Mouse (Mus musculus): Measurements from ENCODE around the gene Tcl1b3. TPM values are rescaled to one million over a fixed set of nuclear protein-coding genes. Genes with fewer than 3 reads are reported as not detected.

The Tcl1b3 gene
- not detected for polyA plus RNA-seq (2017; shearing (Covaris generic))

DNA sequence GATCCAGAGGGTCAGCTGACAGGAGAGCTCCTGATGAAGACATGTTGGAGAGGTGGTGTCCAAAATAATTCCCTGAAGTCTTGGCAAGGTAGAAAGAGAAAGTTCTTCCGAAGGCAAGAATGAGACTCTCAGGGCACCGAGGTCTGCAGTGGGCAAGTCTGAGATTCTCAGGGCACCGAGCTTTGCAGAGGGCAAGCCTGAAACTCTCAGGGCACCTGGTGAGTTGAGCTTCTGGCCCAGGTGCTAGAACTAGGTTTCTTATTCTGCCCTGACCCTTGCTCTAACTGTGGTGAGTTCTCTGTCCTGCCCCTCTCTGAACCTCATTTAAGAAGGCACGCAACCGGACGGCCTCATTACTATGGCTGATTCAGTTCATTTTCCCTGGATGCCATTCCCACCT is at the start of gene Tcl1b3:
Gene Tcl1b3, plus strand, starts transcription at position 301 of the 400 bp plus-strand sequence.

DNA sequence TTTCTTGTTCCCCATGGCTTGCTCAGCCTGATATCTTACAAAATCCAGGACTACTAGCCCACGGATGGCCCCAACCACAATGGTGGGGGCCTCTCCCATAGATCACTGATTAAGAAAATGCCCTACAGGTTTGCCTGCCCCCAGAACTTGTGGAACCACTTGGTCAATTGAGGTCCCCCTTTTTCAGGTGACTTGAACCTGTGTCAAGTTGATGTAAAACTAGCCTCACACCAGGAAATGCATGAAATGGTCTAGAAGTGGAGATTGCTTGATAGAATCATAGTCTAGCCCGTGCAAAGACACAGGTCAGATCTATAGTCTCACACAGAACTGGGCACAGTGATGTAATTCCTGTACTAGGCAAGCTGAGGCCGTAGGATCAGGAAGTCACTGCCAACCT is 45.1 kb upstream of the Tcl1b3 start, which contains the start of gene Tcl1b2:
Gene Tcl1b2, plus strand, starts transcription at position 301 of the 400 bp plus-strand sequence.

DNA sequence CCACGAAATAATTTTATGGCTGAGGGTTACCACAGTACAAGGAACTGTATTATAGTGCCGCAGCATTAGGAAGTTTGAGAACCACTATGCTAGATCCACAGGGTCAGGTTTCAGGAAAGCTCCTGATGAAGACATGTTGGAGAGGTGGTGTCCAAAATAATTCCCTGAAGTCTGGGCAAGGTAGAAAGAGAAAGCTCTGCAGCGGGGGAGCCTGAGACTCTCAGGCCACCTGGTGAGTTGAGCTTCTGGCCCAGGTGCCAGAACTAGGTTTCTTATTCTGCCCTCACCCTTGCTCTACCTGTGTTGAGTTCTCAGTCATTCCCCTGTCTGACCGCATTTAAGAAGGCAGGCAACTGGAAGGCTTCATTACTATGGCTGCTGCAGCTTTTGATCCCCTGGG is 31.5 kb upstream of the Tcl1b3 start, which contains the start of gene Tcl1b1:
Gene Tcl1b1, plus strand, starts transcription at position 301 of the 400 bp plus-strand sequence.

DNA sequence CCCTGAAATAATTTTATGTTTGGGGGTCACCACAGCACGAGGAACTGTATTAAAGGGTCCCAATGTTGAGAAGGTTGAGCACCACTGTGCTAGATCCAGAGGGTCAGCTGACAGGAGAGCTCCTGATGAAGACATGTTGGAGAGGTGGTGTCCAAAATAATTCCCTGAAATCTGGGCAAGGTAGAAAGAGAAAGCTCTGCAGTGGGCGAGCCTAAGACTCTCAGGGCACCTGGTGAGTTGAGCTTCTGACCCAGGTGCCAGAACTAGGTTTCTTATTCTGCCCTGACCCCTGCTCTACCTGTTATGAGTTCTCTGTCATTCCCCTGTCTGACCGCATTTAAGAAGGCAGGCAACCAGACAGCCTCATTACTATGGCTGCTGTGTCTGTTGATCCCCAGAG is 14.8 kb upstream of the Tcl1b3 start, which contains the start of gene Tcl1b5:
Gene Tcl1b5, plus strand, starts transcription at position 301 of the 400 bp plus-strand sequence.

DNA sequence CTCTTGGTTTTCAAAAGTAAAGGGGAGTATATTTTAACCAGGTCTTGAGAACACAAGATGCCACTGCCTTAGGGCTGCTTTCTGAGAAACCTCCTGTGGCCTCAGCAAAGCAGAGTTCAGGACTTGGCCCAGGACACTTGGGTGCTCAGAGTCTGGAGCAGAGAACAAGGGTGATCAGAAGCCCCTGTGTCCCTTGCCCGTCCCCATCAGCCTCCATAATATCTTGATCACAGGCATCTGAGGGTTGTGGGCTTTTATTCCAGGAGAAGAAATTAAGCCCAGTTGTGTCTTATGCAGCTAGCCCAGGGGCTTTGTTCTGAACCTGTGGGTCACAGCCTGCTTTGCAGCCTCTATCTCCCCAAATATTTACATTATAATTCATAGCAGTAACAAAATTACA is 10.8 kb downstream of the Tcl1b3 start, which contains the start of gene Tcl1b4:
Gene Tcl1b4, plus strand, starts transcription at position 301 of the 400 bp plus-strand sequence.

DNA sequence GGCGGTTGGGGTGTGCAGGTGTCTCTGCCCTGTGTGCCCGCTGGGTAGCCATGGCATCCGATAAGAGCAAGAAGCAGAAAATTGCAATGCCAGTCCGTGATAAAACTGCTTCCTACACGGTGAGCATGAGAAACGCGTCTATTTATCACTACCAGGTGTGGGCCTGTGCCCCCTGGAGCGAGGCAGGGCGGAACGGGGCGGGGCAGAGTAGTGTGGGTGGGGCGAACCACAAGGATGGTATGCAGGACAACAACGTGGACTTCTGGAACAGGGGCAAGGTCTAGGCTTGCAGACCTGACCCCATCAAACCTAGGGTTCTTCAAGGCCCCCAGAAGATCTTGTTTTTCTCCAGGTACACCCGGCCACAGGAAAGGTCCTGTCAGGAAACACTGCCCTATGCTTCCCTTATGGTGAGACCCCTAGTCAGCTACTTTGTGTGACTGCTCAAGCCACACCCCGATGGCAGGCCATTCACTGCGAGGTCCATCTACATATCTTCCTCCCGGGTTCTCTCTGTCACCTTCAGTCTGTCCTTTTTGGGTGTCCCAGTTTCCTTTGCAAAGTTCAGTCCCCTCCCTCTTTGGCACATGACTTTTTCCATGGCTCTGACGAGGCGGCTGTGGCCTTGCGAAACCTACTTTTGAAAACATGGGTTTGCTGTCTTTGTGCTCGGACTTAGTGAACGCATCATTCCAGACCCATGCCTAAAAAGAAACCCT is 31.9 kb downstream of the Tcl1b3 start, which contains the start of gene Tcl1:
Gene Tcl1, minus strand, starts transcription at position 193 of the 719 bp plus-strand sequence.

Other genes starting within 250 kb of the Tcl1b3 start
- gene Syne3, start 181.2 kb upstream of the Tcl1b3 start, polyA plus RNA-seq (2017; shearing (Covaris generic)): 10.3 TPM
- 55.4 TPM for gene Glrx5, start 158.4 kb upstream of the Tcl1b3 start, polyA plus RNA-seq (2017; shearing (Covaris generic))
- gene Tcl1b2, start 45.0 kb upstream of the Tcl1b3 start, polyA plus RNA-seq (2017; shearing (Covaris generic)): not detected
- gene Tcl1b1, start 31.4 kb upstream of the Tcl1b3 start, polyA plus RNA-seq (2017; shearing (Covaris generic)): not detected
- not detected for gene Tcl1b5, start 14.7 kb upstream of the Tcl1b3 start, polyA plus RNA-seq (2017; shearing (Covaris generic))
- gene Tcl1b4, start 10.9 kb downstream of the Tcl1b3 start, polyA plus RNA-seq (2017; shearing (Covaris generic)): not detected
- gene Tcl1, start 31.8 kb downstream of the Tcl1b3 start, polyA plus RNA-seq (2017; shearing (Covaris generic)): 0.29 TPM
- not detected for gene Tunar, start 142.8 kb downstream of the Tcl1b3 start, polyA plus RNA-seq (2017; shearing (Covaris generic))

All from effector memory CD4-positive, alpha-beta T cell, adult 5 months (primary cell).